Mouse (Mus musculus) c-Kit-positive CD71-positive TER-119-negative erythroid progenitor cells, embryonic 14.5 days (primary cell): ENCODE results near the gene Gm15517.
A peak's percentile ranks its signal among the peaks of the same experiment; 100 is the strongest.
"Not testable (repeated sequence)": the region's sequence is repeated elsewhere in the genome, so short reads cannot be mapped to it uniquely, and the experiment has no call there.

Experiments used
- DNase-seq: peaks from one replicate; pipeline ENCODE4 v3.0.0-alpha.2; 2013; ENCODE audit warnings: low read depth

The Gm15517 gene

GRCm38 (mm10) chr7:44261147-44261546, at the start of gene Gm15517:
Gene Gm15517 (plus strand): TSS chr7:44261447.
- DNase-seq, result no peak

GRCm38 (mm10) chr7:44215645-44216044, 45.6 kb upstream of the Gm15517 start, which contains the start of gene Klk1b5:
Gene Klk1b5 (plus strand): TSS chr7:44215945.
- no peak for DNase-seq

GRCm38 (mm10) chr7:44221601-44222000, 39.6 kb upstream of the Gm15517 start:
- DNase-seq, result not testable (repeated sequence)

GRCm38 (mm10) chr7:44222335-44222734, 38.9 kb upstream of the Gm15517 start:
- DNase-seq, result not testable (repeated sequence)

- no peak for DNase-seq
These were observed 36.2 kb upstream of the Gm15517 start, which contains the start of gene Klk1 for GRCm38 (mm10) chr7:44225076-44225475. Gene Klk1 (plus strand): TSS chr7:44225360.

- DNase-seq, result no peak
These were observed 25.3 kb upstream of the Gm15517 start, which contains the start of gene Gm36864 for GRCm38 (mm10) chr7:44235909-44236308. Gene Gm36864 (plus strand): TSS chr7:44236177.

- no peak for DNase-seq
These were observed 21.3 kb upstream of the Gm15517 start for GRCm38 (mm10) chr7:44239913-44240312.

- DNase-seq, result no peak
These were observed 20.5 kb upstream of the Gm15517 start for GRCm38 (mm10) chr7:44240712-44241111.

GRCm38 (mm10) chr7:44241163-44241562, 20.1 kb upstream of the Gm15517 start:
- DNase-seq, result no peak

- no peak for DNase-seq
These were observed 17.2 kb upstream of the Gm15517 start for GRCm38 (mm10) chr7:44244080-44244479.

- peak; percentile 68 for DNase-seq
These were observed 14.9 kb upstream of the Gm15517 start, which contains the start of the genes 1700028J19Rik and 2410002F23Rik for GRCm38 (mm10) chr7:44246055-44246983. Gene 1700028J19Rik (minus strand): TSS chr7:44246695. Gene 2410002F23Rik (plus strand): TSS chr7:44246722.

- peak; percentile 35 for DNase-seq
These were observed 14.2 kb upstream of the Gm15517 start for GRCm38 (mm10) chr7:44246984-44247470.

- no peak for DNase-seq
These were observed 13.3 kb upstream of the Gm15517 start for GRCm38 (mm10) chr7:44247971-44248370.

GRCm38 (mm10) chr7:44249248-44249647, 12.0 kb upstream of the Gm15517 start:
- DNase-seq, result no peak

- not testable (repeated sequence) for DNase-seq
These were observed 10.4 kb upstream of the Gm15517 start for GRCm38 (mm10) chr7:44250732-44251275.

GRCm38 (mm10) chr7:44253023-44253616, 8.1 kb upstream of the Gm15517 start:
- DNase-seq, result no peak

- DNase-seq, result no peak
These were observed 6.3 kb upstream of the Gm15517 start for GRCm38 (mm10) chr7:44254930-44255329.

GRCm38 (mm10) chr7:44257278-44257677, 4.0 kb upstream of the Gm15517 start, which contains the start of gene Acp4:
Gene Acp4 (minus strand): TSS chr7:44257378.
- no peak for DNase-seq

GRCm38 (mm10) chr7:44260410-44260809, 837 bp upstream of the Gm15517 start:
- DNase-seq, result no peak

GRCm38 (mm10) chr7:44262791-44263643, 1.8 kb downstream of the Gm15517 start:
- peak; percentile 88 for DNase-seq

- no peak for DNase-seq
These were observed 6.9 kb downstream of the Gm15517 start for GRCm38 (mm10) chr7:44268117-44268516.
